Mouse (Mus musculus): Measurements from ENCODE around the gene Cadm1. TPM values are rescaled to one million over a fixed set of nuclear protein-coding genes. Genes with fewer than 3 reads are reported as not detected.
A peak's percentile ranks its signal among the peaks of the same experiment; 100 is the strongest.

Cadm1 gene
- polyA plus RNA-seq, 1 experiment from 2014 or later = 150 TPM

DNA sequence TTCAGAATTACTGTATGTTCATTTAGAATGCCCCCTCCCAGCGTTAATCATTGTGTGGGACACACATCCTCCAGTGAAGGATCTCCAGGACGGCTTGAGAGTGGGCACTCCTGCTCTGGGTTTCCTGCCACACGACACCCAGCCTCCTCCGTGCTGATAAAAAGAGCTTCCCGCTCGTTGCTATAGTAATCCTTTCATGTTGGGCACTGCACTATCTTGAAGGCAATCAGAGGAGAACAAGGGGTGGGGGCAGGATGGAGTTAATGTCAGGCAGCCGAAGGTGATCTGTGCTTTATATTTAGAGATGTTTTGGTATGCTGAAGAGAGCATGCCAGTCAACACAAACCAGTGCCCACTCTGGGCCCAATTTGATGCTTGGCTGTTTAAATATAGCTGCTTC lies 209.3 kb downstream of the Cadm1 start:
- Histone ChIP-seq H3K27ac (ENCODE audit: low read depth, low read length) (no peak overlapping the region), H3K4me3 (ENCODE audit: low read depth, low read length) (no peak overlapping the region), H3K4me2 (replicated peaks; ENCODE audit: low read depth, low read length) (no peak overlapping the region), H3K4me1 (replicated peaks; ENCODE audit: control insufficient read depth, insufficient read depth, low read length) (peaks cover 6% of the 10 kb centered on the region), H3K27me3 (ENCODE audit: control insufficient read depth, insufficient read depth, low read length) (no peaks in the 10 kb centered on the region), H3K9ac (ENCODE audit: low read depth, low read length) (no peak overlapping the region), H3K36me3 (ENCODE audit: control insufficient read depth, insufficient read depth, low read length) (no peaks in the 10 kb centered on the region), H3K9me3 (ENCODE audit: control insufficient read depth, low read length) (no peaks in the 10 kb centered on the region)
- no peak for ATAC-seq (ENCODE audit: low FRiP score)
- DNase-seq (ENCODE audit: low spot score) = peak; percentile 35
- WGBS = 15% methylated on average over 7 of the region's 7 CpGs

GRCm38 (mm10) chr9:47741751-47742150 lies 211.8 kb downstream of the Cadm1 start:
- peaks cover 6% of the 10 kb centered on the region for H3K4me1 ChIP-seq (replicated peaks; ENCODE audit: control insufficient read depth, insufficient read depth, low read length)
- H3K9ac ChIP-seq (ENCODE audit: low read depth, low read length) = no peak overlapping the region
- H3K27ac ChIP-seq (ENCODE audit: low read depth, low read length) = no peak overlapping the region
- no peak for ATAC-seq (ENCODE audit: low FRiP score)
- 94% methylated on average over 3 of the region's 3 CpGs for WGBS
- no peaks in the 10 kb centered on the region for H3K27me3 ChIP-seq (ENCODE audit: control insufficient read depth, insufficient read depth, low read length)
- H3K36me3 ChIP-seq (ENCODE audit: control insufficient read depth, insufficient read depth, low read length) = no peaks in the 10 kb centered on the region
- no peaks in the 10 kb centered on the region for H3K9me3 ChIP-seq (ENCODE audit: control insufficient read depth, low read length)
- H3K4me2 ChIP-seq (replicated peaks; ENCODE audit: low read depth, low read length) = no peak overlapping the region
- no peak for DNase-seq (ENCODE audit: low spot score)
- H3K4me3 ChIP-seq (ENCODE audit: low read depth, low read length) = no peak overlapping the region

- WGBS = 60% methylated on average over 3 of the region's 3 CpGs
- no peaks in the 10 kb centered on the region for H3K36me3 ChIP-seq (ENCODE audit: control insufficient read depth, insufficient read depth, low read length)
- ATAC-seq (ENCODE audit: low FRiP score) (no peak), DNase-seq (ENCODE audit: low spot score) (no peak)
- no peaks in the 10 kb centered on the region for H3K9me3 ChIP-seq (ENCODE audit: control insufficient read depth, low read length)
- H3K27ac ChIP-seq (ENCODE audit: low read depth, low read length) = no peak overlapping the region
- no peaks in the 10 kb centered on the region for H3K27me3 ChIP-seq (ENCODE audit: control insufficient read depth, insufficient read depth, low read length)
- no peak overlapping the region for H3K4me3 ChIP-seq (ENCODE audit: low read depth, low read length)
- no peak overlapping the region for H3K4me2 ChIP-seq (replicated peaks; ENCODE audit: low read depth, low read length)
- H3K9ac ChIP-seq (ENCODE audit: low read depth, low read length) = no peak overlapping the region
- no peaks in the 10 kb centered on the region for H3K4me1 ChIP-seq (replicated peaks; ENCODE audit: control insufficient read depth, insufficient read depth, low read length)
Observed at GRCm38 (mm10) chr9:47744916-47745315, 214.9 kb downstream of the Cadm1 start.

- ATAC-seq (ENCODE audit: low FRiP score) (no peak), DNase-seq (ENCODE audit: low spot score) (no peak)
- no peaks in the 10 kb centered on the region for H3K9me3 ChIP-seq (ENCODE audit: control insufficient read depth, low read length)
- no peak overlapping the region for H3K4me2 ChIP-seq (replicated peaks; ENCODE audit: low read depth, low read length)
- H3K27me3 ChIP-seq (ENCODE audit: control insufficient read depth, insufficient read depth, low read length) = no peaks in the 10 kb centered on the region
- WGBS = 72% methylated on average over 7 of the region's 7 CpGs
- no peaks in the 10 kb centered on the region for H3K4me1 ChIP-seq (replicated peaks; ENCODE audit: control insufficient read depth, insufficient read depth, low read length)
- no peak overlapping the region for H3K27ac ChIP-seq (ENCODE audit: low read depth, low read length)
- H3K36me3 ChIP-seq (ENCODE audit: control insufficient read depth, insufficient read depth, low read length) = no peaks in the 10 kb centered on the region
- H3K4me3 ChIP-seq (ENCODE audit: low read depth, low read length) = no peak overlapping the region
- H3K9ac ChIP-seq (ENCODE audit: low read depth, low read length) = no peak overlapping the region
Observed at GRCm38 (mm10) chr9:47745716-47746115, 215.7 kb downstream of the Cadm1 start.

GRCm38 (mm10) chr9:47749160-47749559 lies 219.2 kb downstream of the Cadm1 start:
- ATAC-seq (ENCODE audit: low FRiP score) (no peak), DNase-seq (ENCODE audit: low spot score) (no peak)
- 76% methylated on average over 5 of the region's 5 CpGs for WGBS
- Histone ChIP-seq H3K4me2 (replicated peaks; ENCODE audit: low read depth, low read length) (no peak overlapping the region), H3K9me3 (ENCODE audit: control insufficient read depth, low read length) (no peaks in the 10 kb centered on the region), H3K27ac (ENCODE audit: low read depth, low read length) (no peak overlapping the region), H3K9ac (ENCODE audit: low read depth, low read length) (no peak overlapping the region), H3K4me1 (replicated peaks; ENCODE audit: control insufficient read depth, insufficient read depth, low read length) (no peaks in the 10 kb centered on the region), H3K27me3 (ENCODE audit: control insufficient read depth, insufficient read depth, low read length) (no peaks in the 10 kb centered on the region), H3K4me3 (ENCODE audit: low read depth, low read length) (no peak overlapping the region), H3K36me3 (ENCODE audit: control insufficient read depth, insufficient read depth, low read length) (no peaks in the 10 kb centered on the region)

GRCm38 (mm10) chr9:47752516-47752915 lies 222.5 kb downstream of the Cadm1 start:
- H3K4me1 ChIP-seq (replicated peaks; ENCODE audit: control insufficient read depth, insufficient read depth, low read length) = no peaks in the 10 kb centered on the region
- no peak overlapping the region for H3K4me2 ChIP-seq (replicated peaks; ENCODE audit: low read depth, low read length)
- no peaks in the 10 kb centered on the region for H3K9me3 ChIP-seq (ENCODE audit: control insufficient read depth, low read length)
- ATAC-seq (ENCODE audit: low FRiP score) (no peak), DNase-seq (ENCODE audit: low spot score) (no peak)
- no peak overlapping the region for H3K27ac ChIP-seq (ENCODE audit: low read depth, low read length)
- no peak overlapping the region for H3K4me3 ChIP-seq (ENCODE audit: low read depth, low read length)
- no peaks in the 10 kb centered on the region for H3K36me3 ChIP-seq (ENCODE audit: control insufficient read depth, insufficient read depth, low read length)
- WGBS = 63% methylated on average over 5 of the region's 5 CpGs
- no peaks in the 10 kb centered on the region for H3K27me3 ChIP-seq (ENCODE audit: control insufficient read depth, insufficient read depth, low read length)
- H3K9ac ChIP-seq (ENCODE audit: low read depth, low read length) = no peak overlapping the region

GRCm38 (mm10) chr9:47753127-47753526 lies 223.2 kb downstream of the Cadm1 start:
- no peaks in the 10 kb centered on the region for H3K36me3 ChIP-seq (ENCODE audit: control insufficient read depth, insufficient read depth, low read length)
- H3K9me3 ChIP-seq (ENCODE audit: control insufficient read depth, low read length) = no peaks in the 10 kb centered on the region
- no peak overlapping the region for H3K9ac ChIP-seq (ENCODE audit: low read depth, low read length)
- H3K27me3 ChIP-seq (ENCODE audit: control insufficient read depth, insufficient read depth, low read length) = no peaks in the 10 kb centered on the region
- no peaks in the 10 kb centered on the region for H3K4me1 ChIP-seq (replicated peaks; ENCODE audit: control insufficient read depth, insufficient read depth, low read length)
- WGBS = 81% methylated on average over 7 of the region's 7 CpGs
- DNase-seq (ENCODE audit: low spot score) = no peak
- ATAC-seq (ENCODE audit: low FRiP score) = no peak
- no peak overlapping the region for H3K4me3 ChIP-seq (ENCODE audit: low read depth, low read length)
- no peak overlapping the region for H3K4me2 ChIP-seq (replicated peaks; ENCODE audit: low read depth, low read length)
- no peak overlapping the region for H3K27ac ChIP-seq (ENCODE audit: low read depth, low read length)

GRCm38 (mm10) chr9:47755119-47755518 lies 225.1 kb downstream of the Cadm1 start:
- H3K36me3 ChIP-seq (ENCODE audit: control insufficient read depth, insufficient read depth, low read length) = no peaks in the 10 kb centered on the region
- H3K9ac ChIP-seq (ENCODE audit: low read depth, low read length) = no peak overlapping the region
- H3K4me2 ChIP-seq (replicated peaks; ENCODE audit: low read depth, low read length) = no peak overlapping the region
- no peak overlapping the region for H3K4me3 ChIP-seq (ENCODE audit: low read depth, low read length)
- no peaks in the 10 kb centered on the region for H3K9me3 ChIP-seq (ENCODE audit: control insufficient read depth, low read length)
- no peaks in the 10 kb centered on the region for H3K27me3 ChIP-seq (ENCODE audit: control insufficient read depth, insufficient read depth, low read length)
- DNase-seq (ENCODE audit: low spot score) (no peak), ATAC-seq (ENCODE audit: low FRiP score) (no peak)
- WGBS = 73% methylated on average over 12 of the region's 12 CpGs
- no peak overlapping the region for H3K27ac ChIP-seq (ENCODE audit: low read depth, low read length)
- H3K4me1 ChIP-seq (replicated peaks; ENCODE audit: control insufficient read depth, insufficient read depth, low read length) = no peaks in the 10 kb centered on the region

DNA sequence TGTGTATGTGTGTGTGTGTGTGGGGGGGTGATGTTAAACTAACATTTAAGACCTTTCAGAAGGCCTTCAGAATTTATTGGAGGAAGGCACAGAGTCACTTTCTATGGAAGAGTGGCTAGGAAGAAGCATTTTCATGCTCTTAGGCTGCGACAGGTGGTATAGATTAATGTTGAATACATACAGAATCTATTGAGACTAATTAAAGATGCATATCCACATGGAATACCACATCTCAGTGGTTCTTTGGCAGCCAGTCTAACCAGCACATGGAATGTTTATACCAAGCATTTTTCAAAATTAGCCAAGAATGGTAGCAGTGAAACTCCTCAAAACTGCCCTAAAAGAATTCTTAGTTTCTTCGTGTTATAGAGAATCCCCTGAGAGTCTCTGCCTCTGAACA lies 227.8 kb downstream of the Cadm1 start:
- ATAC-seq (ENCODE audit: low FRiP score) (no peak), DNase-seq (ENCODE audit: low spot score) (no peak)
- Histone ChIP-seq H3K4me2 (replicated peaks; ENCODE audit: low read depth, low read length) (no peak overlapping the region), H3K4me1 (replicated peaks; ENCODE audit: control insufficient read depth, insufficient read depth, low read length) (no peaks in the 10 kb centered on the region), H3K27me3 (ENCODE audit: control insufficient read depth, insufficient read depth, low read length) (no peaks in the 10 kb centered on the region), H3K27ac (ENCODE audit: low read depth, low read length) (no peak overlapping the region), H3K4me3 (ENCODE audit: low read depth, low read length) (no peak overlapping the region), H3K36me3 (ENCODE audit: control insufficient read depth, insufficient read depth, low read length) (no peaks in the 10 kb centered on the region), H3K9ac (ENCODE audit: low read depth, low read length) (no peak overlapping the region), H3K9me3 (ENCODE audit: control insufficient read depth, low read length) (no peaks in the 10 kb centered on the region)
- 89% methylated on average over 2 of the region's 2 CpGs for WGBS
